Mouse (Mus musculus): ENCODE data around the gene Zfp973.
"Not testable (repeated sequence)": the region's sequence is repeated elsewhere in the genome, so short reads cannot be mapped to it uniquely, and the experiment has no call there.

Zfp973 gene

DNA sequence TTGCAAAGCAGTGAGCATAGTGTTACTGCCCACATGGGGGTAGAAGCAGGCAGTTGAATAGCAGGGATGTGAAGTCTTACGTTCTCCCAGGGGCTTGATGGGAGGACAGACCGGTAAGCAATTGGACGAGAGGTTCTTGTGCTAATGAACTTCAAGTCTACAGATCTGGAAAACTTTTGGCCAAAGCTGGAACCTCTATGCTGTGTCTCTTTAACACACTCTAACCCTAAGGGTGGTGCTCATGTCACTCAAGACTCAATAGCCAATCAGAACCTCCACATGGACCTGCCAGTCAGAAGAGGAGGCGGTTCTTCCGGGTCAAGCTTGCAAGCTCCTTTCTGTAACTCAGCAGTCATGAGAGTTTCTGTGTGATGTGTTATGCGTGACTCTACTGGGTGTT lies at the start of gene Zfp973:
Zfp973 (plus strand) TSS at position 301 of the 400 bp plus-strand sequence.
- in situ Hi-C loops (cut with MboI) = not testable (repeated sequence)

DNA sequence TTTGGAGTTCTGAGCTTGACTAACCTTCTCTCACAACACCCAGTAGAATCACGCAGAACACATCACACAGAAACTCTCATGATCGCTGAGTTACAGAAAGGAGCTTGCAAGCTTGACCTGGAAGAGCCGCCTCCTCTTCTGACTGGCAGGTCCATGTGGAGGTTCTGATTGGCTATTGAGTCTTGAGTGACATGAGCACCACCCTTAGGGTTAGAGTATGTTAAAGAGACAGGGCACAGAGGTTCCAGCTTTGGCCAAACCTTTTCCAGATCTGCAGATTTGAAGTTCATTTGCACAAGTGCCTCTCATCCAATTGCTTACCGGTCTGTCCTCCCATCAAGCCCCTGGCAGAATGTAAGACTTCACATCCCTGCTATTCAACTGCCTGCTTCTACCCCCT lies 34.1 kb upstream of the Zfp973 start, which contains the start of gene Gm14308:
Gm14308 (minus strand) TSS at position 101 of the 400 bp plus-strand sequence.
- in situ Hi-C loops (cut with MboI) = not testable (repeated sequence)

DNA sequence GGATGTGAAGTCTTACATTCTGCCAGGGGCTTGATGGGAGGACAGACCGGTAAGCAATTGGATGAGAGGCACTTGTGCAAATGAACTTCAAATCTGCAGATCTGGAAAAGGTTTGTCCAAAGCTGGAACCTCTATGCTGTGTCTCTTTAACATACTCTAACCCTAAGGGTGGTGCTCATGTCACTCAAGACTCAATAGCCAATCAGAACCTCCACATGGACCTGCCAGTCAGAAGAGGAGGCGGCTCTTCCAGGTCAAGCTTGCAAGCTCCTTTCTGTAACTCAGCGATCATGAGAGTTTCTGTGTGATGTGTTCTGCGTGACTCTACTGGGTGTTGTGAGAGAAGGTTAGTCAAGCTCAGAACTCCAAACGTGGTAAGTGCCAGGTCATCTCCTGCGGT lies 37.7 kb downstream of the Zfp973 start, which contains the start of gene Gm14305:
Gm14305 (plus strand) TSS at position 278 of the 400 bp plus-strand sequence.
- in situ Hi-C loops (cut with MboI) = not testable (repeated sequence)
